Mouse (Mus musculus) MEL (cell line): Measurements from ENCODE around the gene Cend1. TPM values are rescaled to one million over a fixed set of nuclear protein-coding genes. Genes with fewer than 3 reads are reported as not detected.
A peak's percentile ranks its signal among the peaks of the same experiment; 100 is the strongest.

Source experiments
- DNase-seq: peaks from one replicate; pipeline ENCODE4 v3.0.0; 2011; ENCODE audit warnings: low read depth, low spot score
- H3K27ac ChIP-seq: 2 replicates; pipeline ENCODE4 v1.5.1; 2012; ENCODE audit warnings: low read depth, mild to moderate bottlenecking, control low read depth, low read length, moderate library complexity; ENCODE audit not compliant: control insufficient read depth
- H3K27me3 ChIP-seq, 2 experiments: fragments of 150-350 bp in 1 of 2; sonication (generic) in 1 of 2; 2 replicates each; pipeline ENCODE4 v1.6.1; 2012; ENCODE audit warnings: low read length in 2 of 2, mild to moderate bottlenecking in 2 of 2, improper control_type of control experiment in 1 of 2, moderate library complexity in 1 of 2; ENCODE audit not compliant: insufficient read depth in 2 of 2, control insufficient read depth in 1 of 2
- H3K36me3 ChIP-seq, 2 experiments: 2 replicates each; pipeline ENCODE4 v1.6.1; 2012 to 2014; ENCODE audit warnings: low read length in 2 of 2, improper control_type of control experiment in 1 of 2, inconsistent platforms in 1 of 2, mild to moderate bottlenecking in 1 of 2; ENCODE audit not compliant: insufficient read depth in 2 of 2, control insufficient read depth in 1 of 2
- H3K4me1 ChIP-seq, 2 experiments: fragments of 150-350 bp in 1 of 2; sonication (generic) in 1 of 2; 2 replicates each; pipeline ENCODE4 v1.6.1; 2012; ENCODE audit warnings: low read length in 2 of 2, improper control_type of control experiment in 1 of 2, mild to moderate bottlenecking in 1 of 2; ENCODE audit not compliant: insufficient read depth in 2 of 2, control insufficient read depth in 1 of 2
- H3K4me3 ChIP-seq, 2 experiments: fragments of 150-350 bp in 1 of 2; sonication (generic) in 1 of 2; 2 replicates each; pipeline ENCODE4 v1.5.1; 2012; ENCODE audit warnings: low read depth in 2 of 2, low read length in 2 of 2, mild to moderate bottlenecking in 2 of 2, moderate library complexity in 2 of 2, control low read depth in 1 of 2, improper control_type of control experiment in 1 of 2; ENCODE audit not compliant: control insufficient read depth in 1 of 2, insufficient read depth in 1 of 2
- H3K79me2 ChIP-seq: 2 replicates; pipeline ENCODE4 v1.6.1; 2012; ENCODE audit warnings: mild to moderate bottlenecking, low read length, moderate library complexity; ENCODE audit not compliant: control insufficient read depth, poor library complexity, insufficient read depth
- H3K9ac ChIP-seq: 2 replicates; pipeline ENCODE4 v1.6.1; 2012; ENCODE audit warnings: low read depth, mild to moderate bottlenecking, control low read depth, low read length, moderate library complexity; ENCODE audit not compliant: control insufficient read depth, poor library complexity, severe bottlenecking
- H3K9me3 ChIP-seq: fragments of 150-350 bp; sonication (generic); replicated peaks from 2 replicates; pipeline ENCODE4 v1.6.1; 2012; ENCODE audit warnings: mild to moderate bottlenecking, low read length, improper control_type of control experiment, moderate library complexity; ENCODE audit not compliant: insufficient read depth
- CHD1 ChIP-seq: IDR thresholded peaks from 2 replicates; pipeline ENCODE4 v1.6.1; 2012; ENCODE audit warnings: low read depth, mild to moderate bottlenecking, inconsistent platforms, low read length, improper control_type of control experiment
- CTCF ChIP-seq, 3 experiments: IDR thresholded peaks in 2 of 3; conservative IDR thresholded peaks in 1 of 3; 2 replicates each; pipeline ENCODE4 v1.5.1; 2011 to 2012; ENCODE audit warnings: low read length in 3 of 3, low read depth in 2 of 3, mild to moderate bottlenecking in 2 of 3, improper control_type of control experiment in 1 of 3, inconsistent platforms in 1 of 3, mixed read lengths in 1 of 3, moderate library complexity in 1 of 3; ENCODE audit not compliant: control insufficient read depth in 1 of 3, insufficient read depth in 1 of 3, poor library complexity in 1 of 3, severe bottlenecking in 1 of 3
- ELF1 ChIP-seq: IDR thresholded peaks from 2 replicates; pipeline ENCODE4 v1.6.1; 2014; ENCODE audit warnings: low read depth, mild to moderate bottlenecking, inconsistent platforms, low read length, improper control_type of control experiment, moderate library complexity
- ETS1 ChIP-seq: IDR thresholded peaks from 2 replicates; pipeline ENCODE4 v1.6.1; 2012; ENCODE audit warnings: low read depth, mild to moderate bottlenecking, inconsistent platforms, low read length, improper control_type of control experiment, moderate library complexity
- GATA1 ChIP-seq: IDR thresholded peaks from 2 replicates; pipeline ENCODE4 v1.6.1; 2011; ENCODE audit warnings: low read depth, low read length, improper control_type of control experiment
- JUND ChIP-seq: IDR thresholded peaks from 2 replicates; pipeline ENCODE4 v1.6.1; 2011; ENCODE audit warnings: low read depth, mild to moderate bottlenecking, improper control_type of control experiment, low read length
- KAT2A ChIP-seq: conservative IDR thresholded peaks from 2 replicates; pipeline ENCODE4 v1.6.1; 2012; ENCODE audit warnings: low read depth, low read length, improper control_type of control experiment, inconsistent platforms
- MAFK ChIP-seq: IDR thresholded peaks from 2 replicates; pipeline ENCODE4 v1.6.1; 2011; ENCODE audit warnings: low read depth, mild to moderate bottlenecking, low read length, improper control_type of control experiment, borderline replicate concordance
- MYC ChIP-seq: IDR thresholded peaks from 2 replicates; pipeline ENCODE4 v1.6.1; 2011; ENCODE audit warnings: low read depth, mild to moderate bottlenecking, low read length, improper control_type of control experiment, moderate library complexity
- NELFE ChIP-seq: IDR thresholded peaks from 2 replicates; pipeline ENCODE4 v1.6.1; 2011; ENCODE audit warnings: low read depth, low read length, improper control_type of control experiment
- NRF1 ChIP-seq: IDR thresholded peaks from 2 replicates; pipeline ENCODE4 v1.6.1; 2014; ENCODE audit warnings: low read depth, mild to moderate bottlenecking, inconsistent platforms, low read length, improper control_type of control experiment, moderate library complexity; ENCODE audit not compliant: poor library complexity, insufficient read depth, severe bottlenecking
- POLR2A ChIP-seq, 2 experiments: IDR thresholded peaks; 2 replicates each; pipeline ENCODE4 v1.6.1; 2011 to 2012; ENCODE audit warnings: low read length in 2 of 2, mild to moderate bottlenecking in 2 of 2, control low read depth in 1 of 2, improper control_type of control experiment in 1 of 2, low read depth in 1 of 2, moderate library complexity in 1 of 2; ENCODE audit not compliant: control insufficient read depth in 1 of 2, insufficient read depth in 1 of 2, poor library complexity in 1 of 2
- SMC3 ChIP-seq: IDR thresholded peaks from 2 replicates; pipeline ENCODE4 v1.6.1; 2011; ENCODE audit warnings: low read depth, low read length, improper control_type of control experiment
- TAL1 ChIP-seq: IDR thresholded peaks from 2 replicates; pipeline ENCODE4 v1.6.1; 2012; ENCODE audit warnings: mild to moderate bottlenecking, inconsistent platforms, low read length, moderate library complexity, mixed read lengths
- TCF12 ChIP-seq: IDR thresholded peaks from 2 replicates; pipeline ENCODE4 v1.6.1; 2014; ENCODE audit warnings: low read depth, mild to moderate bottlenecking, inconsistent platforms, low read length, improper control_type of control experiment, moderate library complexity
- UBTF ChIP-seq: IDR thresholded peaks from 2 replicates; pipeline ENCODE4 v1.6.1; 2012; ENCODE audit warnings: low read depth, mild to moderate bottlenecking, inconsistent platforms, low read length, improper control_type of control experiment, moderate library complexity, borderline replicate concordance; ENCODE audit not compliant: insufficient read depth
- USF1 ChIP-seq: IDR thresholded peaks from 2 replicates; pipeline ENCODE4 v1.6.1; 2014; ENCODE audit warnings: low read depth, mild to moderate bottlenecking, inconsistent platforms, low read length, improper control_type of control experiment, moderate library complexity
- ZC3H11A ChIP-seq: IDR thresholded peaks from 2 replicates; pipeline ENCODE4 v1.6.1; 2012; ENCODE audit warnings: low read depth, mild to moderate bottlenecking, inconsistent platforms, low read length, improper control_type of control experiment
- ZKSCAN1 ChIP-seq: IDR thresholded peaks from 2 replicates; pipeline ENCODE4 v1.6.1; 2012; ENCODE audit warnings: low read depth, mild to moderate bottlenecking, inconsistent platforms, low read length, improper control_type of control experiment, moderate library complexity
- ZNF384 ChIP-seq: IDR thresholded peaks from 2 replicates; pipeline ENCODE4 v1.6.1; 2012; ENCODE audit warnings: low read depth, mild to moderate bottlenecking, inconsistent platforms, low read length, improper control_type of control experiment
- polyA plus RNA-seq, 2 experiments: library from polyadenylated mRNA; stranded (reverse) in 1 of 2; unstranded in 1 of 2; fragments of >175 nt in 1 of 2; fragments of >200 nt in 1 of 2; gene quantifications; 2 replicates each; pipeline versions ENCODE4 v1.2.1 to v1.2.4; 2012; ENCODE audit warnings: low replicate concordance in 2 of 2, low read depth in 1 of 2; ENCODE audit not compliant: insufficient read length in 2 of 2, insufficient read depth in 1 of 2, missing spikeins in 1 of 2
- total RNA-seq: library from RNA; depleted of rRNA; stranded (reverse); fragments of 300-350 nt; gene quantifications from 2 replicates; pipeline ENCODE4 v1.2.3, GENCODE M21; 2012

Cend1 gene
- total and polyA plus RNA-seq, 3 experiments: not detected

GRCm38 (mm10) chr7:141469901-141470636 is 40.8 kb upstream of the Cend1 start:
- Histone ChIP-seq H3K4me1 (peaks cover 8 to 35% of the 10 kb centered on the region in 2 experiments), H3K9me3 (no peaks in the 10 kb centered on the region), H3K27ac (no peak overlapping the region), H3K36me3 (peaks cover 0 to 18% of the 10 kb centered on the region in 2 experiments; a peak in 2 of 4 replicates), H3K79me2 (peaks cover 31% of the 10 kb centered on the region), H3K9ac (no peak overlapping the region; the same call in 1 of the 2 replicates), H3K4me3 (no peak overlapping the region), H3K27me3 (no peaks in the 10 kb centered on the region)
- TF ChIP-seq CHD1: no peak
- TF ChIP-seq ZNF384: no peak
- TF ChIP-seq MYC: no peak
- no peak for TF ChIP-seq POLR2A (IDR thresholded peaks at IDR 0.05; ENCODE audit: control insufficient read depth in 1 of 2, insufficient read depth in 1 of 2, low read depth in 1 of 2, low read length in 2 of 2, poor library complexity in 1 of 2)
- TF ChIP-seq JUND: no peak
- TF ChIP-seq NRF1: no peak
- TF ChIP-seq GATA1: no peak
- TF ChIP-seq ETS1: no peak
- TF ChIP-seq CTCF (IDR thresholded peaks at IDR 0.05 in 2 of 3, conservative IDR thresholded peaks at IDR 0.05 in 1 of 3; ENCODE audit: control insufficient read depth in 1 of 3, insufficient read depth in 1 of 3, low read depth in 2 of 3, low read length in 3 of 3, poor library complexity in 1 of 3, severe bottlenecking in 1 of 3): no peak
- no peak for TF ChIP-seq ELF1
- no peak for TF ChIP-seq ZKSCAN1
- no peak for TF ChIP-seq MAFK
- TF ChIP-seq UBTF: no peak
- no peak for TF ChIP-seq USF1
- no peak for TF ChIP-seq TAL1
- no peak for TF ChIP-seq NELFE
- TF ChIP-seq SMC3: no peak
- TF ChIP-seq KAT2A: no peak
- DNase-seq: no peak

- peak overlapping the region; percentile 92 for H3K27ac ChIP-seq
Observed at GRCm38 (mm10) chr7:141469352-141469751, 40.1 kb upstream of the Cend1 start.

More at GRCm38 (mm10) chr7:141469352-141469751, 40.1 kb upstream of the Cend1 start:
- Histone ChIP-seq H3K4me1 (peaks cover 8 to 35% of the 10 kb centered on the region in 2 experiments), H3K79me2 (peaks cover 25% of the 10 kb centered on the region), H3K9me3 (no peaks in the 10 kb centered on the region), H3K4me3 (peak overlapping the region; percentile 39 to 87), H3K9ac (peak overlapping the region; percentile 65), H3K36me3 (peaks cover 0 to 18% of the 10 kb centered on the region in 2 experiments; a peak in 2 of 4 replicates), H3K27me3 (no peaks in the 10 kb centered on the region)
- no peak for DNase-seq
- TF ChIP-seq CTCF (IDR thresholded peaks at IDR 0.05 in 2 of 3, conservative IDR thresholded peaks at IDR 0.05 in 1 of 3; ENCODE audit: control insufficient read depth in 1 of 3, insufficient read depth in 1 of 3, low read depth in 2 of 3, low read length in 3 of 3, poor library complexity in 1 of 3, severe bottlenecking in 1 of 3) (no peak), USF1 (no peak), UBTF (no peak), JUND (no peak), ZC3H11A (no peak), TCF12 (no peak), CHD1 (no peak)
